Mouse (Mus musculus) layer of hippocampus, postnatal 36 days (tissue): ENCODE results near the gene Gsc. TPM values are rescaled to one million over a fixed set of nuclear protein-coding genes. Genes with fewer than 3 reads are reported as not detected.

Source experiments
- DNase-seq, 2 experiments: peaks; one replicate each; pipeline ENCODE4 v3.0.0; 2022
- total RNA-seq, 2 experiments: library from RNA; stranded (reverse); gene quantifications; 2 replicates each; pipeline ENCODE4 v1.2.3; 2021

Gene Gsc
- not detected for total RNA-seq

GRCm38 (mm10) chr12:104472601-104473424 is at the start of gene Gsc:
Gsc (minus strand) TSS chr12:104473330.
- DNase-seq = no peak

- DNase-seq = no peak
Measured at GRCm38 (mm10) chr12:104519721-104520120, 46.6 kb upstream of the Gsc start.

DNA sequence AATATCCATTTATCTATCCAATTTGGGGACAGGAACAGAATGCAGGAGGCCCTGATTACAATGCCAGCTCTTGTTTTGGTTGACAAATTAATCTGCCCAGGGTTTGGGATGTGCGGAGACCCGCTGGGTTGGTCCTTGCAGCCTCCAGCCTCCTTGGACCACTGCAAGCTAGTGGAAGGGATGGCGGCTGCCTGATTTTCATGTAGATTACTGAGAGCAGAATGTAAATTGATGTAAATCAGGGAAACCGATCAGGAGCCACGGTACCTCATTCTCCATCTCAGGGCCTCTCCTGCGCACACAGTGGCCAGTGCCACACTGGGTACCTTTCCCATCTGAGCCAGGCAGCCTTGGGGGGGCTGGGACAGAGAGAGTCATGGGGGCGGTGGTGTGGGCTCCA is 34.8 kb upstream of the Gsc start:
- DNase-seq = no peak

DNA sequence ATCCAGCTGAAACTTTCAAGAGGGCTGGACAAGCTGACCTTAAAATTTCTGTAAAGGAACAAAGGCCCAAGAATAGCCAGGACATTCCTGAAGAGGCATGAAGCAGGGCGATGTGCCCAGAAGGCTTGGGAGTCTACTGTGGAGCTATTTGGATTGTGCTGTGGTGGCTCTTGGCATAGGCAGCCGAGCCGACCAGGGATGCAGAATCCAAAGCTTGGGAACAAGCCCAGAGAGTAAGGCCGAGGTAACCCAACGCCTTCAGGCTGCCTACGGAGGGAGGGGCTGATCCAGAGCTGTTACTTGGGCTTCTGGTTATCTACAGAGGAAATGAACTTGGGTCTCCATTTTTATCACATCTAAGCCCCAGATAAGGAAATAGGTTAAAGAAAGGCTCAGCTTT is 18.9 kb upstream of the Gsc start:
- DNase-seq = no peak

GRCm38 (mm10) chr12:104486205-104486604 is 13.1 kb upstream of the Gsc start:
- no peak for DNase-seq

GRCm38 (mm10) chr12:104485161-104485560 is 12.0 kb upstream of the Gsc start:
- no peak for DNase-seq

DNA sequence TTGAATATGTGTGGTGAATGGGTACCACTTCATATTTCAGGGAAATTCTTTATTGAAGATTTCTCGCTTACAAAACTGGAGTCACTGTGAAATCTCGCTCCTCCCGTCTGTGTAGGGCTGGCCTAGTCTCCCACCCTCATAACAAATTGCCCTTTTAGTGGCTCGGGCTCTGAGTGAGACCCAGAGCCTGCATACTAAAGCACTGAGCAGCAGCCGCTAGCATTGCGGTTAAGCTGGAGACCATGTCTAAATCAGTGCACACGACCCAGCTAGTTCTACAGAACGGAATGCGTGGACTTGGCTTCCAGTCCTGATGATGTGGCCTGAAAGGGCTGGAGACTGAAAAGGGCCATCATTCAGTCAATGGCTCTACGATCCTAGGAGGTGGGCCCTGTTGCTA is 7.9 kb upstream of the Gsc start:
- DNase-seq = no peak

GRCm38 (mm10) chr12:104478193-104478592 is 5.1 kb upstream of the Gsc start:
- no peak for DNase-seq

- DNase-seq = no peak
Measured at GRCm38 (mm10) chr12:104477501-104477900, 4.4 kb upstream of the Gsc start.

DNA sequence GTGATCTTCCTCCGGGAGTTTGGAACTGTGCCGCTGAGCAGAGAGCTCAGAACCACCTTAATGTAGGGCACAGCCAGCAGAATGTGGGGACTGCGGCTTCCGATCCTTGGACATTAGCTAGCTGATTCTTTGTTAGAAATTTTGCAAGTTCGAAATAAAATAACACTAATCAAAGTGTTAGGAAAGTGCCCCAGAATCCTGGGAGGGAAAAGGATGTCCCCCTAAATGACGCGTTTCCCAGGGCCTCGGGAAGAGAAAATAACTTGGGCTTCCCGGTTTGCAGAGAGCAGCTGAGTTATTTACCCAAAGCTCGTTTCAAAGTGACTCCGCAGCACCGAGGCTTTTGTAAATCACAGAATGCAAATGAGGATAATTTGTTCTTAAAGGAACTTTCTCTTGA is 3.9 kb upstream of the Gsc start:
- DNase-seq = no peak

GRCm38 (mm10) chr12:104475946-104476345 is 2.8 kb upstream of the Gsc start:
- no peak for DNase-seq

- DNase-seq = no peak
Measured at GRCm38 (mm10) chr12:104474881-104475740, 2.0 kb upstream of the Gsc start.

DNA sequence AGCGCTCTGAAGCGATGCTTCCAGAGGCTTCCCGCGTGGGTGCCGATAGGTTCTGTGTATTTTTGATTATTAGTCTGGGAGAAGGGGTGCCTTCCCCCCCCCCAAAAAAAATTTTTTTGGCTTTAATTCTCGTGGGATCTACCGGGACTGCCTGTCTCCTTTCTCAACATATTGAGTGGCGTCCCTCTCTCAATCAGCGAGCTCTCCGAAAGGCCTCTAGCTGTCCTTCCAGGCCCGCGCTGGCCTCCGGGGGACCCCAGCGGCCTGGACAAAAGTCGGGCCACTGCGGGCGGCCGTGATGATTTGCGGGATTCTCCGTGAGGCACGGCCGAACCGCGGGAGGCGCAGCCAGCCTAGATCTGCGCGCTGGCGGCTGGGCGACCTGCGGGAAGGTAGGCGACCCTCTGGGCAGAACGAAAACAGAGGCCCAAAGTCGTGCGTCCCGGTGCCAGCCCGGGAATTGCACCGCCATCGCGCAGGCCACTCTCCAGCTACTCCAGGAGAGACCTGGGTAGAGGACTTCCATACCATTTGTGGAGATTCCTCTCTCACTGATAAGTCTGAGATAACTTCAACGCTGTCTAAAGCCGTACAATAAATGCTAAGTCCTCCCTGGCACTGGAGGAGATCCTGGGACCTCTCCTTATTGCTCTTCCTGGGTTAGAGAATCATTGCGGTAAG is 1.2 kb upstream of the Gsc start:
- no peak for DNase-seq

- DNase-seq = no peak
Measured at GRCm38 (mm10) chr12:104473492-104473891, 362 bp upstream of the Gsc start.

GRCm38 (mm10) chr12:104472218-104472525 is 958 bp downstream of the Gsc start:
- no peak for DNase-seq

GRCm38 (mm10) chr12:104471351-104472217 is 1.5 kb downstream of the Gsc start:
- no peak for DNase-seq

GRCm38 (mm10) chr12:104470646-104471045 is 2.5 kb downstream of the Gsc start:
- DNase-seq = no peak

DNA sequence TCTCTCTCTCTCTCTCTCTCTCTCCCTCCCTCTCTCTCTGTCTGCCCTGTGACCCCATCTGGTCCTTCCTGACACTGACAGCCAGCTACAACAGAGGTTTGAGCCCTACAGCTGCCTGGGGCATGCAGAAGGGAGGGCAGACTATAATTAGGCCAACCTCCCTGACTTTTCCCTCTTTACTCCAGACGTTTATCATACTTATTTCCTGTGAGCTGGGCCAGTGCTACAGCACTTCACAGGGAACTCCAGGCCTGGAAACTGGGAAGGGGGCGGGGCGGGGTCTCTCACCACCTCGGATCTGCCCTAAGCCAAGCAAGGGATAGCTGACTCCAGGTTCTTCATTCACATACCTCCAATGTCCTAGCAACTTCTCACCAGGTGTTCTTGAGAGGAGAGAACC is 4.3 kb downstream of the Gsc start:
- no peak for DNase-seq

GRCm38 (mm10) chr12:104467372-104467771 is 5.8 kb downstream of the Gsc start:
- no peak for DNase-seq

DNA sequence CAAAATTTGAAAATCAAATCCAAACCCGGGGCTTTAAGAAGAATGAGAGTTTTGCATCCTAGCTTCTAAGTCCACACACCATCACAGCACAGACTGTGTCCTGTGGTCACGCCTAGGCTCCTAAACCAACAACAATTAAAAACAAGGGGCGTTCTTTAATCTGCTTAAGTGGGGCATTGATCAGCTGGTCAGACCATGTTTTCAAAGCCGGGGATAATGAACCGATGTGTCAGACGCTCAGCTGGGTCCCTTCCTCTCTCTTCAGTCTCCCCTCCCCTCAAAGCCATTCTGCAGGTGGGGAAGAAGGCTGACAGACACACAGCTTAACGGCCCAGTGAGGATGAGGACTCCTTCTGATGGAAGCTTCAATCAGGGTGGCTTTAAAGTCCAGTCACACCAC is 6.2 kb downstream of the Gsc start:
- DNase-seq = no peak

- no peak for DNase-seq
Measured at GRCm38 (mm10) chr12:104461372-104461771, 11.8 kb downstream of the Gsc start.

DNA sequence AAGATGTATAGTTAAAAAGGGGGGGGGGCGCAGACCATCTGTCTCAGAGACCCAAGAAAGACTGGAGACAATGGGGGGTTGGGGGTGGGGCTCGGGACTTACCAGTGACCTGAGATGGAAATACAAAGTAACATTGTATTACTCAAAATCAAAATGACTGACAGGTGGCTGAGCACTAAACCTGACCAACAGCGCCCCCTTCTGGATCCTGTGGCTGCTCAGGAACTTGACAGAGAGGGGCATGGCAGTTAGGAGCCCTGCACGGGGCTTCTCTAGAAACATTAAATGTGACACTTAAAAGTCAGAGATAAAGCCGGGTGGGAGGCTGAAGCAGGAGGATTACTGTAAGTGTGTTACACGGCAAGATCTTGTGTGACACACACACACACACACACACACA is 13.8 kb downstream of the Gsc start:
- DNase-seq = no peak
